In genomic region chr5:36397837-36398282, GRCm38 (mm10) we compare ENCODE assay signal across 8 mouse cellular contexts. TPM values are rescaled to one million over a fixed set of nuclear protein-coding genes. Genes with fewer than 3 reads are reported as not detected.
DNase-seq lines count a peak whose midpoint lies in the region; ATAC-seq and TF ChIP-seq lines count a peak whose summit lies in the region.

Gene Sorcs2 (minus strand): TSS chr5:36398139.

- H3K4me2 ChIP-seq in lung, embryonic 16.5 days (ENCODE audit: low read depth, low read length) = peak within 1 kb of the TSS; percentile 98

- no peak within 1 kb of the TSS for H3K27ac ChIP-seq in ES-E14 (ENCODE audit: insufficient read depth, low read depth, low read length, poor library complexity, severe bottlenecking)
- H3K27ac ChIP-seq in hindbrain, embryonic 10.5 days = peak within 1 kb of the TSS; percentile 92
- H3K27ac ChIP-seq in lung, embryonic 16.5 days (ENCODE audit: low read length) = peak within 1 kb of the TSS; percentile 72

- H3K4me3 ChIP-seq in ES-E14 (ENCODE audit: insufficient read depth in 1 of 2, low read depth in 1 of 2, low read length in 2 of 2, poor library complexity in 1 of 2, severe bottlenecking in 1 of 2) = peak within 1 kb of the TSS; percentile 69 to 83
- peak within 1 kb of the TSS; percentile 65 for H3K4me3 ChIP-seq in hindbrain, embryonic 10.5 days
- peak within 1 kb of the TSS; percentile 68 for H3K4me3 ChIP-seq in lung, embryonic 16.5 days (ENCODE audit: low read length)

- H3K27me3 ChIP-seq in hindbrain, embryonic 10.5 days (ENCODE audit: insufficient read depth, poor library complexity, severe bottlenecking) = peaks cover 60% of the 10 kb centered on the region
- H3K27me3 ChIP-seq in lung, embryonic 16.5 days (ENCODE audit: control insufficient read depth, insufficient read depth, low read depth, low read length) = no peaks in the 10 kb centered on the region

- DNase-seq in ES-E14 (ENCODE audit: low read depth, low spot score) = peak; percentile 64
- DNase-seq in cerebellum, adult 9-10 months = peak; percentile 51
- peak; percentile 57 to 83 for DNase-seq in frontal cortex, postnatal 10 days (ENCODE audit: low spot score in 2 of 2)
- DNase-seq in hindbrain, embryonic 10.5 days (ENCODE audit: low spot score) = peak; percentile 88
- peak; percentile 78 for DNase-seq in layer of hippocampus, adult 9-11 months
- DNase-seq in ovary, postnatal 14 days (ENCODE audit: low spot score) = peak; percentile 78
- DNase-seq in thymus, postnatal 10 days (ENCODE audit: low spot score in 2 of 2) = peak; percentile 70 to 88

- H3K9me3 ChIP-seq in ES-E14 (ENCODE audit: control insufficient read depth, insufficient read depth, low read depth, low read length) = no peaks in the 10 kb centered on the region
- no peaks in the 10 kb centered on the region for H3K9me3 ChIP-seq in hindbrain, embryonic 10.5 days
- no peaks in the 10 kb centered on the region for H3K9me3 ChIP-seq in lung, embryonic 16.5 days (ENCODE audit: control insufficient read depth, low read length)

- no peaks in the 10 kb centered on the region for H3K36me3 ChIP-seq in ES-E14 (ENCODE audit: control insufficient read depth, insufficient read depth, low read length, poor library complexity, severe bottlenecking)
- no peaks in the 10 kb centered on the region for H3K36me3 ChIP-seq in hindbrain, embryonic 10.5 days
- H3K36me3 ChIP-seq in lung, embryonic 16.5 days (ENCODE audit: control insufficient read depth, insufficient read depth, low read length) = no peaks in the 10 kb centered on the region

- peak; percentile 84 for ATAC-seq in lung, embryonic 16.5 days (ENCODE audit: low read depth)

- H3K9ac ChIP-seq in ES-E14 (ENCODE audit: insufficient read depth, low read depth, low read length, poor library complexity, severe bottlenecking) = peak within 1 kb of the TSS; percentile 77
- peak within 1 kb of the TSS; percentile 79 for H3K9ac ChIP-seq in lung, embryonic 16.5 days (ENCODE audit: low read length)

- peaks cover 0 to 8% of the 10 kb centered on the region in 2 experiments; a peak in 1 of 4 replicates for H3K4me1 ChIP-seq in ES-E14 (ENCODE audit: control insufficient read depth in 2 of 2, insufficient read depth in 2 of 2, low read length in 2 of 2, poor library complexity in 1 of 2)
- peaks cover 49% of the 10 kb centered on the region for H3K4me1 ChIP-seq in hindbrain, embryonic 10.5 days (replicated peaks)
- H3K4me1 ChIP-seq in lung, embryonic 16.5 days (replicated peaks; ENCODE audit: control insufficient read depth, insufficient read depth, low read length) = peaks cover 26% of the 10 kb centered on the region

- under 1% methylated on average over 44 of the region's 45 CpGs for WGBS in hindbrain, embryonic 10.5 days
- WGBS in lung, embryonic 16.5 days = 0% methylated on average over 40 of the region's 45 CpGs

- in situ Hi-C loops in ES-E14 (cut with MboI; ENCODE audit: low sequenced_read_pairs in 2 of 2, unreplicated experiment in 2 of 2) = no loop called here

TF ChIP-seq in ES-E14, 5 proteins besides CTCF, POLR2A, EP300 and RAD21:
- TF ChIP-seq CHD2 (IDR thresholded peaks at IDR 0.05; ENCODE audit: low read depth, low read length) = no peak
- peak; percentile 69; the same call in 1 of the 2 replicates for TF ChIP-seq ZC3H11A (IDR thresholded peaks at IDR 0.05; ENCODE audit: borderline replicate concordance, low read depth, low read length)

RNA-seq across cellular contexts. Expression of gene Sorcs2, which starts in this region (rescaled TPM):
- 4.7 and 5.4 TPM in 2 replicates for total RNA-seq in ES-E14 (2012; rRNA removed)
- 7.5 and 10.5 TPM in 2 replicates for polyA plus RNA-seq in hindbrain, embryonic 10.5 days (2016; fragmentation: Nextera tagmentation; extraction: Ambion mirVana)
- polyA plus RNA-seq in lung, embryonic 16.5 days (2015; fragmentation: Nextera tagmentation; extraction: Ambion mirVana) = 20.6 and 21.8 TPM in 2 replicates
